Mouse (Mus musculus) midbrain, embryonic 15.5 days (tissue): ENCODE measurements around the gene Sirt5. TPM values are rescaled to one million over a fixed set of nuclear protein-coding genes. Genes with fewer than 3 reads are reported as not detected.
A peak's percentile ranks its signal among the peaks of the same experiment; 100 is the strongest.

ENCODE experiments used
- ATAC-seq: fragments of 200-750 bp; cut with Nextera tagmentation; replicated peaks from 2 replicates; pipeline ENCODE4 v1.8.0; 2017; ENCODE audit warnings: moderate TSS enrichment
- H3K27ac ChIP-seq: fragments of 300-500 bp; sonication (generic); 2 replicates; pipeline ENCODE4 v1.5.1; 2015; ENCODE audit warnings: mild to moderate bottlenecking, inconsistent platforms
- H3K27me3 ChIP-seq: fragments of 300-500 bp; sonication (generic); replicated peaks from 2 replicates; pipeline ENCODE4 v1.6.1; 2015; ENCODE audit warnings: inconsistent platforms
- H3K36me3 ChIP-seq: fragments of 300-500 bp; sonication (generic); replicated peaks from 2 replicates; pipeline ENCODE4 v1.6.1; 2015; ENCODE audit warnings: inconsistent platforms
- H3K4me1 ChIP-seq: fragments of 300-500 bp; sonication (generic); 2 replicates; pipeline ENCODE4 v1.6.1; 2015; ENCODE audit warnings: inconsistent platforms
- H3K4me2 ChIP-seq: fragments of 300-500 bp; sonication (generic); 2 replicates; pipeline ENCODE4 v1.6.1; 2015; ENCODE audit warnings: inconsistent platforms, mild to moderate bottlenecking, moderate library complexity
- H3K4me3 ChIP-seq: fragments of 300-500 bp; sonication (generic); 2 replicates; pipeline ENCODE4 v1.5.1; 2015; ENCODE audit warnings: mild to moderate bottlenecking, inconsistent platforms
- H3K9ac ChIP-seq: fragments of 300-500 bp; sonication (generic); 2 replicates; pipeline ENCODE4 v1.6.1; 2015; ENCODE audit warnings: mild to moderate bottlenecking, inconsistent platforms
- H3K9me3 ChIP-seq: fragments of 300-500 bp; sonication (generic); 2 replicates; pipeline ENCODE4 v1.6.1; 2016; ENCODE audit warnings: inconsistent platforms
- WGBS: fragments of 180-500 bp; shearing (Covaris S2); methylation state at CpG from one replicate; pipeline ENCODE4 v1.1.7; 2015; ENCODE audit warnings: mixed read lengths; 5-methylcytosine and 5-hydroxymethylcytosine counted together
- polyA plus RNA-seq: library from polyadenylated mRNA; unstranded; fragments of >200 nt; fragmentation: Nextera tagmentation; extraction: Ambion mirVana; gene quantifications from 2 replicates; pipeline ENCODE4 v1.2.1, GENCODE M21; 2015

Gene Sirt5
- polyA plus RNA-seq, 1 experiment from 2014 or later = 39.9 TPM

DNA sequence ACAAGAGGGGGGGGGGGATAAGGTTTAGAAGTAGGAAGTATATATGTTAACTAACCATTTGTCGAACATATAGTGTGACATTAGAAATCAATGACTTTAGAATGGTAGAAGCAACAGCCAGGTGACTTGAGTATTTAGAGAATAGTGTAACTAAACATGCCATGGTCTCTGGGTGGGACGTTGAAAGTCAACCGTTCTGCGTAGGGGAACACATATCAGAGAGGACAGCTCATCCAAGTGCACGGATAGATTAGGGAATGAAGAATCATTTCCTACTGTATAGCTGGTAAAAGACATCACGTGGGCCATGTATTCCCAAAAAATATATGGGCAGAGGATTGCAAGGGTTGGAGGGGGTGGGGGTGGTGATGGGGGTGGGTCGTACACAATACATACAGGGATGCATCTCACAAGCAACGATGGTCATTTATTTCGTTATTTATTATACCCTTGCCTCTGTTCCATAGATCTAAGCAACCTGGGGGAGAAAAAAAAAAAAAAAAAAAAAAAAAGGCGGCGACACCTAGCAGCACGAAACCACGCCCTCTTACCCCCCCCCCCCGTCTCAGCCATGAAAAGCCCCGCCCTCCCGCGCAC is 32.5 kb downstream of the Sirt5 start:
- H3K4me3 ChIP-seq = peak overlapping the region; percentile 72
- H3K36me3 ChIP-seq = peaks cover 22% of the 10 kb centered on the region; the same call in 1 of the 2 replicates
- H3K9ac ChIP-seq = no peak overlapping the region
- peak overlapping the region; percentile 78 for H3K4me2 ChIP-seq
- no peaks in the 10 kb centered on the region for H3K9me3 ChIP-seq
- H3K27ac ChIP-seq = no peak overlapping the region
- WGBS = 56% methylated on average over 13 of the region's 17 CpGs
- ATAC-seq = peak; percentile 73
- H3K4me1 ChIP-seq = peaks cover 16% of the 10 kb centered on the region
- no peaks in the 10 kb centered on the region for H3K27me3 ChIP-seq

DNA sequence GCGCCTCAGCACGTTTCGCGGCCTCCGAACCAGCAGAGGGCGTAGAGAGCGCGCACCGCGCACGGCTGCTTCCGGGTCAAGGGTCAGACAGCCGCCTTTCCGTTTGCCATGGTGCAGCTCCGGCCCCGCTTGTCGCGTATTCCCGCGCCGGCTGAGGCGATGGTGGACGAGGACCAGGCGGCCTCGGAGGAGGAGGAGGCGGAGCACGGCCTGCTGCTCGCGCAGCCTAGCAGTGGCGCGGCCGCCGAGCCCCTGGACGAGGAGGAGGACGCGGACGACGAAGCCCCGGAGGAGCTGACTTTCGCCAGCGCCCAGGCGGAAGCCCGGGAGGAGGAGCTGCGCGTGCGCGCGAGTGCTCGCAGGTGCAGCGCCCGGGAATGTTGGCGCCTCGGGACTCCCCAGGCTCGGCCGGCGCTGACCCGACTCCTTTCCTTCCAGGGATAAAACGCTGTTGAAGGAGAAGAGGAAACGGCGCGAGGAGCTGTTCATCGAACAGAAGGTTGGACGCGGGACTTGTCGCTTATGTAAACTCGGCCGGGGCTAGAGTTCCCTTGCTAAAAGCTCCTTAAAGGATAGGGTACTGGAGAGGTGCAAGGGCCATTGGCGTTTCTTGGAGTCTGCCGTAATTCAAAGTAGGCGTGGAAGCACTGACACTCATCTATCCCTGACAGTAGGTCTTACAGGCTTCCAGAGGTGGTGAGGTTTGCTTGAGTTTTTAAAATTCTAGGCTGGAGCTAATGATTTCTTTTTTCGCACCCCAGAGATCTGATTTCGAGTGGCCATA is 33.2 kb downstream of the Sirt5 start, which contains the start of gene Nol7:
Gene Nol7, plus strand, starts transcription at position 94 of the 784 bp plus-strand sequence.
- peaks cover 25% of the 10 kb centered on the region; the same call in 1 of the 2 replicates for H3K36me3 ChIP-seq
- H3K27me3 ChIP-seq = no peaks in the 10 kb centered on the region
- H3K4me2 ChIP-seq = peak within 1 kb of the TSS; percentile 78
- peaks cover 16% of the 10 kb centered on the region for H3K4me1 ChIP-seq
- WGBS = 2% methylated on average over 72 of the region's 72 CpGs
- peak within 1 kb of the TSS; percentile 96 for H3K27ac ChIP-seq
- ATAC-seq = peak; percentile 93
- no peaks in the 10 kb centered on the region for H3K9me3 ChIP-seq
- H3K4me3 ChIP-seq = peak within 1 kb of the TSS; percentile 72
- peak within 1 kb of the TSS; percentile 97 for H3K9ac ChIP-seq

DNA sequence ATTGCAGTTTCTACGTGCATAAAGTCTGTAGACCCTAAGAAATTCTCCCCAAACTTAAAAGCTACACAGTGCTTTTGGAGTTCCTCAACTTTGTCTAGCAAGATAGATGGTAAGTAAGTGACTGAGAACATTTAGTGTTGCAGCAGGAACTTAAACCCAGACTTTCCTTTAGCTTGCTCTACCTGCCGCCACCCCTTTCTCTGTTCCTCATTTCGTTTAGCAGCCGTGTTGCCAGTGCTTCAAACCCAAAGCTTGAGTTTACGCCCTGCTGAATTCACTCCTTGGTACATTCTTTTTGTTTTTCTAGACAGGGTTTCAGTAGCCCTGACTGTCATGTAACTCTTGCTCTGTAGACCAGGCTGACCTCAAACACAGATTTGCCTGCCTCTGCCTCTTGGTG is 34.3 kb downstream of the Sirt5 start:
- Histone ChIP-seq H3K36me3 (peaks cover 25% of the 10 kb centered on the region; the same call in 1 of the 2 replicates), H3K27me3 (no peaks in the 10 kb centered on the region), H3K9ac (no peak overlapping the region), H3K4me2 (peak overlapping the region; percentile 78), H3K4me3 (peak overlapping the region; percentile 72), H3K9me3 (no peaks in the 10 kb centered on the region), H3K27ac (no peak overlapping the region), H3K4me1 (peaks cover 16% of the 10 kb centered on the region)
- 90% methylated on average over 5 of the region's 5 CpGs for WGBS
- no peak for ATAC-seq

DNA sequence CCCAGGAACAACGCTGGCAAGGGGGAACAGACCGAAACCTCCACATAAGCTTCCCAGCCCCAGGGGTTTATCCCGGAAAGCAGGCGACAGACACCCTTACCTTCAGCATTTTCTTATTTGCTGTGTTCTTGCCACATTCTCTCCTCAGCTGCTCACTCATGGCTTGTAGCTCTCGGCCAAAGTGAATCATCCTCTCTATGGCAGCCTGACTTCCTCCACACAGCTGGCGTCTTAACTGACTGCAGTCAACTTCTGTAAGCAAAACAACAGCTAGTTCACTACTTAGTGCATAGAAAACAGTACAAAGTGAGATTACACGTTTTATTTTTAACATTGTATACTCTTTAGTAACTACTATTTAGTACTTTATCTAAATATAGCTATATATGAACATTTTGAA is 47.0 kb downstream of the Sirt5 start:
- Histone ChIP-seq H3K27ac (no peak overlapping the region), H3K27me3 (no peaks in the 10 kb centered on the region), H3K4me2 (no peak overlapping the region), H3K9ac (no peak overlapping the region), H3K9me3 (no peaks in the 10 kb centered on the region), H3K4me1 (no peaks in the 10 kb centered on the region), H3K36me3 (peaks cover 18% of the 10 kb centered on the region; the same call in 1 of the 2 replicates), H3K4me3 (no peak overlapping the region)
- ATAC-seq = no peak
- 93% methylated on average over 7 of the region's 7 CpGs for WGBS

DNA sequence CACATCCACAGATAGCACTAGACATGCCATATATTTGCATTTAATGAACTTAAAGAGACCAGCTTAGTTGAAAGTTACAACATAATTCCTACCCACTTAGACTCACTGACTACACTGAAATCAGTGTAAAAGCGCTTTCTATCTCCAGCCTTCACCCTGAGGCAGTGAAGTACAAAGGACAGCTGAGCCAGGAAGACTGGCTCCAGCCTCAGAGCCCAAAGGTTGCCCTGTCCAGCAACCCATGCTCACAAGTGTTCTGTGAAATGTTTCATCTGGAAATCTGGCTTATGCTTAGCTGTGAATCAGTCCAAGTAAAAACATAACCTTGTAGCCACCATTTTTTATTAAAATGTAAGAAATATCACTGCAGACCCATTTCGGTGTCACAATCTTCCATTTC is 48.3 kb downstream of the Sirt5 start:
- H3K4me3 ChIP-seq = no peak overlapping the region
- no peak overlapping the region for H3K9ac ChIP-seq
- H3K36me3 ChIP-seq = peaks cover 19% of the 10 kb centered on the region; the same call in 1 of the 2 replicates
- no peak overlapping the region for H3K27ac ChIP-seq
- ATAC-seq = no peak
- no peaks in the 10 kb centered on the region for H3K9me3 ChIP-seq
- no peak overlapping the region for H3K4me2 ChIP-seq
- WGBS = 99% methylated on average over 2 of the region's 2 CpGs
- no peaks in the 10 kb centered on the region for H3K27me3 ChIP-seq
- no peaks in the 10 kb centered on the region for H3K4me1 ChIP-seq

DNA sequence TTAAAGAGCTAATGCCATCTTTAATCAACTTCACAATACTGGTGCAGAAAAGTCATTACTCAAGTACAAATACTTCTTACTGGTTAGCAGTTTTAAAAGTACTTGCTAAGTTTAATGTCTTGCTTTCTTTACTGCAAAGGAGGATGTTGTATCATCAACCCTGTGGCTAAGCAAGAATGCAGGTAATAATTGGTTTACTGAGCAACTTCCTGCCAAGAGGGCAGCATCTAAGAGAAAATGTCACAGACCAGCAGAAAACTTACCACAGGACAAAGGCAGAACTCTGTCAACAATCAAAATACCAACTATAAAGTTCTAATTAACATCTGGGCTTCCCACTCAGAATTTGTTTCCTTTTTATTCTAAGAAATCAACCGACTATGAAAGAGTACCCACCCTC is 50.0 kb downstream of the Sirt5 start:
- Histone ChIP-seq H3K9ac (no peak overlapping the region), H3K9me3 (no peaks in the 10 kb centered on the region), H3K4me1 (no peaks in the 10 kb centered on the region), H3K4me2 (no peak overlapping the region), H3K27ac (no peak overlapping the region), H3K36me3 (peaks cover 33% of the 10 kb centered on the region; the same call in 1 of the 2 replicates), H3K27me3 (no peaks in the 10 kb centered on the region), H3K4me3 (no peak overlapping the region)
- 88% methylated on average over 1 of the region's 1 CpGs for WGBS
- ATAC-seq = no peak

DNA sequence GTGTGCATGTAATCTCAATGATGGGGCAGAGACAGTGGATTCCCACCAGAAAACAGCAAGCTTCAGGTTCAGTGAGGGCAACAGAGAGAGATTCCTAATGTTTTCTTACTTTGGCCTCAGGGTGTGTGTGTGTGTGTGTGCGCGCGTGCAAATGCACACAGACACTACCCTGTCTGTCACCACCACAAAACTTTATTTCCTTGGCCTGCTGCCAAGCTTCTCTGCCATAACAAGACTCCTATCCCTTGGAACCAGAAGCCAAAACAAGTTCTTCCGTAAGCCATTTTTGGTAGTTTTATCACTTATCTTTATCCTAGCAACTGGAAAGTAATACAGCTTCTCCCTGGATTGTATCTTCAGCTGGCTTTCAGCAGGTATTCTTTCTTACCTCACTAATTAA is 63.1 kb downstream of the Sirt5 start:
- H3K27ac ChIP-seq = no peak overlapping the region
- H3K36me3 ChIP-seq = no peaks in the 10 kb centered on the region
- WGBS = 94% methylated on average over 4 of the region's 4 CpGs
- no peak for ATAC-seq
- no peaks in the 10 kb centered on the region for H3K4me1 ChIP-seq
- H3K9me3 ChIP-seq = no peaks in the 10 kb centered on the region
- H3K4me3 ChIP-seq = no peak overlapping the region
- H3K27me3 ChIP-seq = no peaks in the 10 kb centered on the region
- H3K4me2 ChIP-seq = no peak overlapping the region
- no peak overlapping the region for H3K9ac ChIP-seq

DNA sequence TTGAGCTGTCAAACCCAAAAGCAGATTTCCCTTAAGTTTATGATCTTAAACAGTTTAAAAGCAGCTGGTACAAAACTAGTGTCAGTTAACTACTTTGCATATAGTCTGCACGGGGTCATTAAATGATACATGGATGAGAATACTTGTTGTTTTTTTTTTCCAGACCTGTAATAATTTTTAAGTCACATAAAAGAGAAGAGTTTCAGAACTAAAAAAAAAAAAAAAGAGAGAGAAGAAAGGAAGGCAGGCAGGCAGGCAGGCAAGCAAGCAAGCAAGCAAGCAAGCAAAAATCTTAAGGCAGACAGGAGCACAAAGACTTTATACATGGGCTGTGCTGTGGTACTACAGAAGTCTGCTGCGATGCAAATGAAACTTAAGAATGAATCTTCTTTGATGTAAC is 68.1 kb downstream of the Sirt5 start:
- Histone ChIP-seq H3K36me3 (no peaks in the 10 kb centered on the region), H3K27ac (no peak overlapping the region), H3K9me3 (no peaks in the 10 kb centered on the region), H3K4me3 (no peak overlapping the region), H3K4me2 (no peak overlapping the region), H3K9ac (no peak overlapping the region), H3K27me3 (no peaks in the 10 kb centered on the region), H3K4me1 (no peaks in the 10 kb centered on the region)
- WGBS = 87% methylated on average over 2 of the region's 2 CpGs
- ATAC-seq = no peak

DNA sequence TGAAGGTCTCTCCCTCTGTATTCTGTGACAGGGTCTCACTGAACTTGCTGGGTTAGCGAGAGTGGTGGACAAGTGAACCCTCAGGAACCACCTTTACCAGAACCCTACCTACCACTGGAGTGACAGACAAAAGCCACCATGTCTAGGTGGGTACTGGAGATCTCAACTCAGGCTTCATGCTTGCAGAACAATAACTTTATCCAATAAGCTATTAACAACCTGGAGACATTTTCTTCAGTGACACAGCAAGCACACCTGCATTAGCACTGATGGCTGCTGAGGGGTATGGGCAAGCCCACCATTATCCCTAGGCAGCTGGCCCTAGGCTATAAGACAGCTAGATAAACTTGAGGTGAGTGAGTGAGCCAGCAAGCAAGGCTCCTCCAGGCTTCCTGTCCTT is 75.1 kb downstream of the Sirt5 start:
- no peak overlapping the region for H3K9ac ChIP-seq
- H3K27ac ChIP-seq = no peak overlapping the region
- no peaks in the 10 kb centered on the region for H3K27me3 ChIP-seq
- no peak overlapping the region for H3K4me2 ChIP-seq
- 0 out of 2 replicates have a peak, but pooled peaks cover 2% of the 10 kb centered on the region for H3K4me1 ChIP-seq
- WGBS = 92% methylated on average over 1 of the region's 1 CpGs
- H3K9me3 ChIP-seq = no peaks in the 10 kb centered on the region
- no peak overlapping the region for H3K4me3 ChIP-seq
- no peaks in the 10 kb centered on the region for H3K36me3 ChIP-seq
- ATAC-seq = no peak

DNA sequence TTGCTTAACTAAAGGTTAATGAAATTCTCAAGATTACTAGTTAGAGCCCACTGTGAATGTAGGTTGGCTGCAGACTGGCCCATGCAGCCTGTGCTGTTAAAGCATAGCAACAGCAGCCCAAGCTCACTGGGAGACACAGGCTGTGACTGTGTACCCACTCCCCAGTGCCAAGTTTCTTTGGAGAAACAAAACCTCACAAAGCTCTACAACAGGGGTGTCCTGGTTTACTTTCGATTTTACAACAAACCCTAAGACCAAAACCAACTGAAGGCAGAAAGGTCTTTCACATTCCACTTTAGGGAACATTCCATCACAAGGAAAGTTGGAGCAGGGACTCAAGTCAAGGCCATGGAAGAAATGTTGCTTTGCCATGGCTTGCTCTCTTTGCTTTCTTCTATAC is 77.3 kb downstream of the Sirt5 start:
- Histone ChIP-seq H3K27me3 (no peaks in the 10 kb centered on the region), H3K4me1 (peaks cover 6% of the 10 kb centered on the region; the same call in 1 of the 2 replicates), H3K27ac (no peak overlapping the region), H3K9ac (no peak overlapping the region), H3K4me3 (no peak overlapping the region), H3K9me3 (no peaks in the 10 kb centered on the region), H3K4me2 (no peak overlapping the region), H3K36me3 (no peaks in the 10 kb centered on the region)
- WGBS = 87% methylated on average over 1 of the region's 1 CpGs
- no peak for ATAC-seq

DNA sequence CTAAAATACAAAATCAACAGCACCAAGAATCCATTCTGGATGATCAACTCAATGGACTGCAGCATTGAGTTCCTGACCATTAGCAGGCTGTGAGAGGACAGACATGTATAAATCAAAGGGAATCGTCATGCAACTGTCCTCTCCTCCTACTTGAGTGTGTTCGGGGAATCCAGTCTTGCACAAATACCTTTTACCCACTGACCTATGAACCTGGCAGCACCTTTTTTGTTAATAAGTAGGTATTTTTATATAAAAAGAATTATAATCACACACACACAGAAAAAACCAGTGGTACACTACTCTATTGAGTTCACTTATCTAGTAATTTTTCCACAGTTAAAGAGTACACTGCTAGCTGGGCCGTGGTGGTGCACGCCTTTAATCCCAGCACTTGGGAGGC is 78.4 kb downstream of the Sirt5 start:
- Histone ChIP-seq H3K9me3 (no peaks in the 10 kb centered on the region), H3K36me3 (no peaks in the 10 kb centered on the region), H3K4me2 (no peak overlapping the region), H3K27me3 (no peaks in the 10 kb centered on the region), H3K27ac (no peak overlapping the region), H3K9ac (no peak overlapping the region), H3K4me3 (no peak overlapping the region), H3K4me1 (peaks cover 6% of the 10 kb centered on the region; the same call in 1 of the 2 replicates)
- no peak for ATAC-seq
- WGBS = 99% methylated on average over 4 of the region's 4 CpGs

DNA sequence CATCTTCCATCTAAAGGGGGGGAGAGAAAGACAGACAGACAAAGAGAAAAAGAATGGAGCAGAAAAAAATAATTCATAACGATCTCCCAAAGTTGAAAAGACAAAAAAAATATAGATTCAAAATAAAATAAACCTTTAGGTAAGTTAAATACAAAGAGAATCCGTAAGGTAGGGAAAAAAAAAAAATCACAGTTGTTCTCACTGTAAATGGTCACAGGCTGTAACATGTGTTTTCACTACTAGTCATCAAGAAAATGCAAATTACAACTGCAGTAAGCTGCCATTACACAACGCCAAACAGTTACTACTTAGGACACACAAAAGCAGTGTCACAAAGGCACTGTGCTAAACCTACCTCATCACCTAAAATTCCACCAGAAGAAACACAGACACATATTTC is 79.4 kb downstream of the Sirt5 start:
- Histone ChIP-seq H3K36me3 (no peaks in the 10 kb centered on the region), H3K9me3 (no peaks in the 10 kb centered on the region), H3K4me2 (no peak overlapping the region), H3K4me3 (no peak overlapping the region), H3K27me3 (no peaks in the 10 kb centered on the region), H3K9ac (no peak overlapping the region), H3K4me1 (peaks cover 6% of the 10 kb centered on the region; the same call in 1 of the 2 replicates), H3K27ac (no peak overlapping the region)
- no peak for ATAC-seq
- 92% methylated on average over 3 of the region's 3 CpGs for WGBS
